Mouse (Mus musculus) B cell, adult 2 months (primary cell): ENCODE measurements around the gene Hist2h2be.
"Not testable (repeated sequence)": the region's sequence is repeated elsewhere in the genome, so short reads cannot be mapped to it uniquely, and the experiment has no call there.

ENCODE experiments used
- DNase-seq, 2 experiments: peaks; one replicate each; pipeline ENCODE4 v3.0.0; 2022

The Hist2h2be gene

DNA sequence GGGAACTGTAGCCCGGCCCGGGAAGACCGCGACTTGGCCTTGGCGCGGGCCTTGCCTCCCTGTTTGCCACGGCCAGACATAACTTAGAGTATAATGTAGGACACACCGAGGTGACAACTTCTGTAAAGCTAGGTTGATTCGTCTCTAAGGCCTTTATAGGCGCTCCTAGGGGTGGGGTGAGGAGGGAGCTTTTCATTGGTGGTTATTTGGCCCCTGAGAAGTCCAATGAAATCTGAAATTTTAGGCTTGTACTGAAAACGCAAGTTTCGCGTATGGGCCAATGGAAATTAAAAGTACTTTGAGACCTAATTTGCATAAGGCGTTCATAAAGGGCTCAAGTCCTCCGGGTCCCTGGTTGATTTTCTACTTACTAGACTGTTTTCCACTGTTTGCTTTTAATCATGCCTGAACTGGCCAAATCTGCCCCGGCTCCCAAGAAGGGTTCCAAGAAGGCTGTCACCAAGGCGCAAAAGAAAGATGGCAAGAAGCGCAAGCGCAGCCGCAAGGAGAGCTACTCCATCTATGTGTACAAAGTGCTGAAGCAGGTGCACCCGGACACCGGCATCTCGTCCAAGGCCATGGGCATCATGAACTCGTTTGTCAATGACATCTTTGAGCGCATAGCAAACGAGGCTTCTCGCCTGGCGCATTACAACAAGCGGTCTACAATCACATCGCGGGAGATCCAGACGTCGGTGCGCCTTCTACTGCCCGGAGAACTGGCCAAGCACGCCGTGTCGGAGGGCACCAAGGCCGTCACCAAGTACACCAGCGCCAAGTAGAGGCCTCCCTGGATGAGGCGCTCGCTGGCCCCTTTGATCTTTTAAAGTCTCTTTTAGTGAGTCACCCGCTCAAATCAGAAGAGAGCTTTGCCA, at the start of gene Hist2h2be, which contains the start of gene Hist2h2ac:
Gene Hist2h2be, plus strand, starts transcription at position 355 of the 875 bp plus-strand sequence.
Gene Hist2h2ac, minus strand, starts transcription at position 116 of the 875 bp plus-strand sequence.
- peak; percentile 86 to 89 for DNase-seq

DNA sequence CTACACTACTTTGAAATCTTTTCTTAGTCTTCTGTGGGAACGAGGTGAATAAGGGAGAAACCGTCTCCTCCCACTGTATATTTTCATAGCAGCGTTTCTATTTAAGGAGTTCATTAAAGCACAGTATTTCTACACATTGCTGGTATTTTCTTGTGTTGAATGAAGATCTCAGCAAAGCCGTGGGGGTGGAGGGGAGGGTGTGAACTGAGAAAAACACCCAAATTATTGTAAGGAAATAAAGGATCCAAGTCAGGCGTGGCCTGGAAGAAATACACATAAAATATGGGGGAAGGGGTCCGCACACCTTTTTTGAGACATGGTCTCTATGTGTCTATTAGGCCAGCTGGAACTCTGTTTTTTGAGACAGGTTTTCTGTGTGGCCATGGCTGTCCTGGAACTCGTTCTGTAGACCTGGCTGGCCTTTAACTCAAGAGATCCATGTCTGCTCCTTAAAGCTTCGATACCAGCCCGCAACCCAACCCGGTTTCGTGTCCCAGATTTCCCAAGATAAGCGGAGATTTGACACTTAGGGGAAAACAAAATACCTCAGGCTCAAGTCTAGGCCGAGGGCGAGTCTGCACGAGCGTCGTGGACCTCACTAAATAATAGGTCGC, 49.2 kb upstream of the Hist2h2be start:
- DNase-seq, result no peak

DNA sequence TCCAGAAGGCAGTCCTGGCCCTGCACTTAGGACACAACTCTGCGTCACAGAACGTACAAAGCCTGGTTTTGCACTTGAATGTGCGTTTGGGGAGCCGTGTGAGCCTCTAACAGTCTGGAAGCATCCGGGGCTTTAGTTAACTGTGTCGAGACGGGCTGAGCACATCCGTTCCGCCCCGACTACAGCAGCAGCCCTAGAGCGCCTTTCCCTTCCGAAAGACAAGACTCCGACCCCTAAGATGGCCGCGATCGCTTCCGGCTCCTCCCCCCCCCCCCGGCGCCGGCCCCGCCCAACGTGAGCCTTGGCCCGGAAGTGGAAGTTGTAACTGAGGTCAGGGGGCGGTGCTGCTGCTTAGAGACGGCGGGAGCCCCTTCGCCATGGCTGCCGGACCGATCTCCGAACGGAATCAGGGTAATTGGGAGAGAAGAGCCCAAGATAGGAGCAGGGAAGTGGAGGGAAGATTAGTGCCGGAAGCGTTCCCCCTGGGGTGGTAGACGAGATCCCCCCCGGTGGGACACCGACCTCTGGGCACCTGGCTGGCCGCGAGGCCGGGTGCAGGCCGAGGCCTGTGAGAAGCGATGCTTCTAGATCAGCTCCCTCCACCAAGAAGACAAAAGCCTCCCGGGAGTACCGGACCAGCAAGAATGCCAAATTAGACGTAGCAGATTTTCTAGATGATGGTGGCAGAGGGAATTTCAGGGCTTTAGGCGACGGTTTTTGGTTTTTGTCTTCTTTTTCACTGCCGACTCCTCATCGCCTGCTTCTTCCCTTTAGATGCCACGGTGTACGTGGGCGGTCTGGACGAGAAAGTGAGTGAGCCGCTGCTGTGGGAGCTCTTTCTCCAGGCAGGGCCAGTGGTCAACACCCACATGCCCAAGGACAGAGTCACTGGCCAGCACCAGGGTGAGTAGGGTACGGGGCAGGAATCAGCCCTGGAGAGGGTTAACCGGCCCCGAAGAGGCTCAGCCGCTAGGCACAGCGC, 48.4 kb upstream of the Hist2h2be start, which contains the start of gene Sf3b4:
Gene Sf3b4, plus strand, starts transcription at position 136 of the 982 bp plus-strand sequence.
- peak; percentile 83 to 84 for DNase-seq

DNA sequence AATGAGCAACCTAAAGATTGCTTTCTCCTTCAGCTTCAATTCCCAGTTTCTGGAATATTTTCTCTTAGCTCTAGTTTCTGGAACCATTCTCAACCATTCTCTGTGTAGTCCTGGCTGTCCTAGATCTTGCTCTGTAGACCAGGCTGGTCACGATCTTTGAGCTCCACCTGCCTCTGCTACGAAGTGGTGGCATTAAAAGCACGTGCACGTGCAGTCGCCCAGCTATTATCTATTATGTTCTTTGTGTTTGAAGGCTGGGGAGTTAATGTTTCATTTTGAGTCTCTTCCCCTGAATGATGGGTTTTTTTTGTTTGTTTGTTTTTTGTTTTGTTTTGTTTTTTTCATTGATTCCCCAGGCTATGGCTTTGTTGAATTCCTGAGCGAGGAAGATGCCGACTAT, 47.7 kb upstream of the Hist2h2be start:
- no peak for DNase-seq

DNA sequence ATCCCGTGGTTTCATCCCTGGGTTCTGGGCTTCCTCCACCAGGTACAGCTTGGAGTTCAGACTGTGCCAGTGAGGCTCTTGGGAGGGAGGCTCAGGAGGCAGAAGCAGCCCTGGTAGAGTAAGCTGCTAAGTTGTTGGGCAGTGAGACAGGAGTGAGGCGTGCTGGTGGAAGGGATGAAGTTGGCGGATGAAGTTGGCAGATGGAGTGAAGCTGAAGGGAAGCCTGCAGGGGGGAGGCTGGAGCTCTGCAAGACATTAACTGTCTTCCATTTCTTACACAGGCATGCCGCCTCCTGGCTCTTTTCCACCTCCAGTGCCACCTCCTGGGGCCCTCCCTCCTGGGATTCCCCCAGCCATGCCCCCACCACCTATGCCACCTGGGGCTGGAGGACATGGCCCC, 46.9 kb upstream of the Hist2h2be start:
- DNase-seq, result not testable (repeated sequence)

DNA sequence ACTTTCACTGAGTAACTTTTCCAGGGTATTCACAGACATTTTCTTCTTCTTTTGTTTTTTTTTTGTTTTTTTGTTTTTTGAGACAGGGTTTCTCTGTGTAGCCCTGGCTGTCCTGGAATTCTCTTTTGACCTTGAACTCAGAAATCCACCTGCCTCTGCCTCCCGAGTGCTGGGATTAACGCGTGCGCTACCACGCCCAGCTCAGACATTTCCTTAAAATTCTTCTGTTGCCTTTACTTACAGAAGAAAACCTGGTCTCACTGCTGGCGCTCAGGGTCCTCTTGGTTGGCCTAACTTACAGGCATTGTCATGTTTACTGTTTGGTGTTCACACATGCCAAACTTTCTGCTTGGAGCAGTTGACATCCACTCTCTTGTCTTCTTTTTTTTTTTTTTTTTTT, 45.7 kb upstream of the Hist2h2be start:
- no peak for DNase-seq

DNA sequence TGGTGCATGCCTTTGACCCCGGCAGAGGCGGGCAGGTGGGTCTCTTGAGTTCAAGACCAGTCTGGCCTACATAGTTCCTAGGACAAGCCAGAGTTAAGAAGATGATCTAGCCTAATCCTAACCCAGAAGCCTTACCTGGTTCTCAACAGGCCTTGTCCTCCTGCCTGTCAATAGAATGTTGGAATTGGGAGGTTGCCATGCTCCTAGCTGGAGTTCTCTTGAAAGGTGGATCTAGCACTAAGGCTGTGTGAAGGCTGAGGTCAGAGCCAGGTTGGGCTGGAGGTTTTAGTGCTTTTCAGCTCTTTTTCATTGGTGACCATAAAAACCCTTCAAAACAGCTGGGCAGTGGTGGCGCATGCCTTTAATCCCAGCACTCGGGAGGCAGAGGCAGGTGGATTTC, 42.5 kb upstream of the Hist2h2be start:
- DNase-seq, result no peak

DNA sequence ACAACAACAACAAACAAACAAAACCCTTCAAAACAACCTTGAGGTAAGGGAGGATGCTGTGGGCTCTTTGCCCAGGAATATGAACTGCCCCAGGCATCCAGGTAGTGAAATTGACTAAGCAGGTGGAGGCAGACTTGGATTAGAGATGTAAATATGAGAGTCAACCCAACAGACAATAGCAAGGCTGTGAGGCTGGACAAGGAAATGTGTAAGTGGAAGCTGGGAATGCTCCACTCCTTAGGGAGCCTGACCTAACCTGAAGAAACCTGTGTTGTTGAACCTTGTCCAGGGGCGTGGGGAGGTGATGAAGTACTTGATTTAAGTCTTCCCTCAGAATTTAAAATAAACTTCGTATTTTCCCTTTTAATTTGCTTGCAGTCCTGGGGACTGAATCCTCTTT, 42.0 kb upstream of the Hist2h2be start:
- no peak for DNase-seq

DNA sequence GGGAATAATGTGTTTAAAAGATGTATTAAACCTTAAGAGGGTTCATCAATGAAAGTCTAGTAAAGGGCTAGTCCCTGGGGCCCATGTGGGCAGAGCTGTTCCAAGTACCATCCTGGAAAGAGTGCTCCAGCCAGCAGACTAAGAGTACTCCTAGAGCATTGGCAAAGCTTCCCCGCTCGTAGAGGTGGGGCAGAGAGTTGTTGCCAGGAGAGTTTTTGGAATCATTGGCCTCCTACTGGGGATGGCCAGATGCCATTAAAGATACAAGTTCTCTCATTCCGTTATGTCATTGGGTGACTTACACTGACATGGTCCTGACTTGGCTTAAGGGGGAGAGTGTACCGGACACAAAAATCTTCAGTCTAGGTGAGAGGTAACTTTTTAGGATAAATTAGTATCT, 41.4 kb upstream of the Hist2h2be start:
- no peak for DNase-seq

DNA sequence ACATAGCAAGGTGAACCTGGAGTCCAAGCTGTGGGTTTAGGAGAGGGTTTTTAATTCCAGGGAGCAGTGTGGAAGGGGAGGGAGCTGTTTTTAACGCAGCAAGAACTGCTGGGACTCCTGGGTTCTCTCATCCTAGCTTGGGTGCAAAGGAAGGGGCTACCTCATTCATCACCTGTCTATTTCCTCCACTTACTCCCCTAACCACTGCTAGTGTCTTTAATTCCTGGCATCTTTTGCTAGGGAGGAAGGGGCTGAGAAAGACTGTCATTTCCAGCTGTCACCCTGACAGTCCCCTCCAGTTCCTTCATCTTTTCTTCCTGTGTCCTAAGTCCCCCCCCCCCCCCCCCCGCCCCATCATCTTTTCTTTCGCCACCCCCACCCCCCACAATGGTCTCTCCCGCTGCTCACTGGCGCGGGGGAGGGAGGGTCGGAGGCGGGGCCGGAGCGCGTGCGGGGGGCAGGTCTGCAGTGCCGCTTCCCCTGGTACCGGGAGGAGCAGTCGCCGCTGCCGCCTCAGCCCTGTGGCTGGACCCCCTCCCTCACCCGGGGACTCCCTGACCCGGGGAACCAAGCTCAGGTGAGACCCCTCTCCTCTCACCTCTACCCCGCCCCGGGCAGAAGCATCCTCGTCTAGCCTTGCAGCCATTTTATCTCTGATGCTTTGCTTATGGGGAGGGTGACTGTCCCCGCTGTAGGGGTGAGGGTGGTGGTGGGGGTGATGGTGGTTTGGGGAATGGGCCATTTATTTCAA, 40.0 kb upstream of the Hist2h2be start, which contains the start of gene Sv2a:
Gene Sv2a, plus strand, starts transcription at position 425 of the 751 bp plus-strand sequence.
- peak; percentile 72 to 73 for DNase-seq

DNA sequence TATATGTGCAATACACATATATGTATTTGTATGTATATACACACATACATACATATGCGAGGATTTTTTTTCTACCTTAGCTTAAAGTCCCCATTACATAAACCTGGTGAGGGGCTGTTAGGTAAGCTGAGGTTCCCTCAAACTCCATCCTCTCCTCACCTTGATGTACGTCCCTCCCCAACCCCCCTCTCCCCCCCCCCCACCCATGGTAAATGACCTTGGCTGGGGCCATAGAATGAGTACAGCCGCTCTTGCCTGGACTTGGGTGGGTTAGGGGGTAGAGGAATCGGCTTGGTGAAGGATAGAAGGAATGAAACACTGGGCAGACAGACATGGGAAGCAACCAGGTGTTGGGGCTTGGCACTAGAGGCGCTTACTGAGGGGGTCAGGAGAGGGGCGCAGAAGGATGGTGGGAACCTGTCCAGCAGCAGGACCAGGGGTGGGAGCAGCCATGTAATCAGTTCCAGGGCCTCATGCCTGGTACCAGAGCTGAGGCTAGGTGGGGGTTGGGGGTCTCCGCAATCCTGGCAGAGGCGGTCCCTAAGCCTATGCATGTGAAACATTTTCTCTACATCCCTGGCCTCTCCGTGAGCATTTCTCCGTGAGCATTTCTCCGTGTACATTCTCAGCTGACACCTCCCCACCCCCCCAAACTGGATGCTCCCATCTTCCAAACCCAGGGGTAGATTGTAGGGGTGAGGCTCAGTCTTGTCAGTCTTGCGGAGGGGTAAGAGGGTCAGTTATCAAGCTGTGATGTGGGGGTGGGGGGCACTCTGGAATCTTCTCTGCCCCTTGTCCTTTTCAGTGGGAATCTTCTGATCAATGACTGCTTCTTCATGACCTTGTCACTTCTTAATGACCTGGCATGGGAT, 39.2 kb upstream of the Hist2h2be start:
- DNase-seq, result no peak

DNA sequence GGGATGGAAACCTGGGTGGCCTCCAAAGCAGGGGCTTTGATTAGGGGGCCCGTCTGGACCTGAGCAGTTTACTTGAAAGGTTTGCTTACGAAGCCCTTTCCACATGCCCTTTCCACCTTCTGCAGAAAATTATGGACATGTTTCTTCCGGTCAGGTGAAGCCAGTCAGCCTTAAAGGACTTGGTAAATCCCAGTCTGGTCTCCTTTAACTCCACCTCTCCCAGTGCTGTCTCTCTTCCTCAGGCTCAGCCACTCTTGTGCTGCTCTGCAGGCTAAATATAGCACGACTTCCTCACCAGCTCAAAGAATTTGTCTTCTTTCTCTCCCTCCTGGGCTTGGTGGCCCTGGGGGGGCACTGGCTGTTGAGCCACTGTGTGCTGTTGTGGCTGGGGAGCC, 38.5 kb upstream of the Hist2h2be start:
- DNase-seq, result no peak

DNA sequence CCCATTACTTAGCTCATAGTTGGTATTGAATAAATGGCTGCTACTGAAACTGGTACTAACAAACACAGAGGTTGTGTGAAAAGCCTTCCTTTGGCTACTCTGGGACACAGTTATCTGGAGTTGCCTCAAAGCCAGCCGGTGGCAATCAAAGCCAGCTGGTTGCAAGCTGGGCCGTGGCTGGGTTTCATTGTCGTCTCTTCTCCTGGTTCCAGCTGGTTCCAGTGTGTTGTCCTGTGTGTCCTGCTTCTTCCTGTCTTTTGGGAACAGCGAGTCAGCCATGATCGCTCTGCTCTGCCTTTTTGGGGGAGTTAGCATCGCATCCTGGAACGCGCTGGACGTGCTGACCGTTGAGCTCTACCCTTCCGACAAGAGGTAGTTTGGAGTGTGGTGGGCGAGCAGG, 27.9 kb upstream of the Hist2h2be start:
- no peak for DNase-seq

DNA sequence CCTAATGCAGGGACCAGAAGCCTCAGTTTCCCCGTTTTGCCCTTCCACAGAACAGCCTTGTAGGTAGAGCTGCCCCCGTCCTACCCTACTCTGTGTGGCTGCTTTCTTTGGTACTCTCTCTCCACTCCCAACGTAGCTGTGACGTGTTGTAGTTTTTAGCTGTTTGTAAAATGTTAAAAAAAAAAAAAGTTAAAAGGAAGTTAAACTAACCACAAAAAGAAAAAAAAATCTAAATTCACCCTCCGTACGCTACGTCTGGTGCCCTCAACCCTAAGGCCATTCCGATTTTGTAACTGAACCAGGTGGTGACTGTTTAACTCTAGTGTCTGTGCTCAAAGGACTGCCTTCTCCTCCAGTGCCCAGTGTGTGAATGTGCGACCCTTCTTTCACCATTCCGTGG, 26.0 kb upstream of the Hist2h2be start:
- peak in 1 of 2 experiments; percentile 27 for DNase-seq

DNA sequence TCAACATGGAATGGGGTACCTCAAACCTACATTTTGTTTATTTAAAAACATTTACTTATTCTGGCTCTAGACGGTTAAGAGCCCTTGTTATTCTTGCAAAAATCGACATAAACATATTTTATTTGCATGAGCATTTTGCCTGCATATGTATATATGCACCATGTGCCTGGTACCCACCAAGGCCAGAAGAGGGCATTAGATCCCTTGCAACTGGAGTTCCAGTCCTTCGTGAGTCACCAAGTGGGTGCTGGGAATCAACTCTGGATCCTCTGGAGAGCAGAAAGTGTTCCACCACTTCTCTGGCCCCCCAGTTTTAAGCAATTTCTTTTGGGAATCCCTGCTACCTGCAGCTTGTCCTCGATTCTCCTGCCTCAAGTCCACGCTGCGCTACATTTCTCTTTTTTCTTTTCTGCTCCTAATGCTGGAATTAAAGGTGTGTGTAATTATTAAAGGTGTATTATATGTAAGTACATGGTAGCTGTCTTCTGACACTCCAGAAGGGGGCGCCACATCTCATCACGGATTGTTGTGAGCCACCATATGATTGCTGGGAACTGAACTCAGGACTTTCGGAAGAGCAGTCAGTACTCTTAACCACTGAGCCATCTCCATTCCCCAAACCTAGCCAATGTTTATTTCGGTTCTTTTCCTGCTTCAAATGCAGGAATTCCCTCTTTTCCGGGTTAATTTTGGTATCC, 25.2 kb upstream of the Hist2h2be start:
- DNase-seq, result peak in 1 of 2 experiments; percentile 29

DNA sequence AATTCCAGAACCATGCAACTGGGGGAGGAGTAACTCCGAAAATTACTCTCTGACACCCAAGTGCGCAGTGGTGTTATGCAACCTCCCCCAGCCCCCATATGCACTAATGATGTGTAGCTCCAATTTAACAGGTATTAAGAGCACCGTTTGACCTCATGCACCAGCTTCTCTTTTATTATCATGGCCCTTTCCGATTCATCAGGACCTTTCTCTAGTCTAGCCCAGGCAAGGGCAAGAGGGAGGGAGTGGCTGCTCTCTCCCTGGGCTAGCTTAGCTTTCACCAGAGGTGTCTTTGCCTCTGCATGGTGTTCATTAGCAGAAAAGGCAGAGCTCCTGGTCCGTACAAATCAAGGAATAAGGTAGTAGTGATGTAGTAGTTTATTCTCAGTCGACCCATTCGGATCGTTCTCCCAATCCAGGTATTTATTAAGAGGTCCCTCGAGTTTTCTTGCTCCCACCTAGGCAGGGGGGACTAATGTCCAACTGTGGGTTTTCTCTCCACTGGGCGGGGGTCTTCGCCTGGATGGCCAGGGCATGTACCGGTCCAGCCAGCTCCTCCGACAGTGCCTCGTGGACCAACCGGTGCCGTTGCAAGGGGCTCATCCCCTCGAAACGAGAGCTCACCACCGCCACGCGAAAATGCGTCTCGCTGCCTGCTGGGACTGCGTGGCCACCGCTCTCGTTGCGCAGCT, 24.3 kb upstream of the Hist2h2be start:
- no peak for DNase-seq

DNA sequence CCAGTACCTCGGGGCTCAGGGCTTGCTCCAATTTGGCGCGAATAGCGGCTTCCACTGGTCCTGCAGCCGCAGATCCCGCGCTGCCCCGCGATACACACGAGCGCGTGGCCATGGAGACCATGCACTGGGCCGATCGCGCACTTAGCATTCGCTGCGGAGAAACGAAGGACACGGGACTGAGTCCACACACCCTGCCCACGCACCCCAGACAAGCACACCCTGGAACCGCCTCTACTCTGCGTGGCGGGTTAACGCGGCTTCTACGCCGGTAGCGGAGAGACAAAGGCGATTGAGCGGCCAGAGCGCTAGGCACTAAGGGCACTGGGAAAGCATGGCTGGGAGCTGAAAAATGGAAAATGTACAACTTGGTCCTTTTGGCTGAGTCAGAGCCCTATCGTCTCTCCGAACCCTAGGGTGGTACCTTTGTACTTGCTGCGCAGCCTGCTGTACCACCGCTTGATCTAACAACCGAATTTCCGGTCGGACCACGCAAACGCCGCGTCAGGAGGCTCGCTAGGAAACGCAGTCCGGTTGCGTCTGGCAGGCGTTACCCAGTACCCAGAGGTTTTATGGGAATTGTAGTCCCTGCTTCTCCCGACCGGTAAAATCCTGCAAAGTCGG, 23.7 kb upstream of the Hist2h2be start:
- DNase-seq, result peak; percentile 84

DNA sequence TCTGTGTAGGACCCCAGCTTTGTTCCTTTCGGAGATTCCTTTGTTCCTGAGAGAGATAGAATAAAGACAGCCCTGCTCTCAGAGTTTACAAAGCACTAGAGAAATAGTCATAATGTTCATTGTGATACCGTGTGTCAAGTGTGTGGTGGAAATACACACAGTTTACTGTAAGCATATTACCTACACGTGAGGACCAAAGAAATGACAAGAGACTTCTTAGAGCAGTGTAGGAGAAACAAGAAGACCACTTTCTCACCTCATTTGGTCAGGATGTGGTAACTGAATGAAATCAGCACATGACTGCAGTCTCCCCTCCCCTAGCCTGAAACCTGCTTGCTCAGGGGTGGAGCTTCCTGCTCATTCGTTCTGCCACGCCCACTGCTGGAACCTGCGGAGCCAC, 22.7 kb upstream of the Hist2h2be start:
- peak; percentile 49 to 59 for DNase-seq

DNA sequence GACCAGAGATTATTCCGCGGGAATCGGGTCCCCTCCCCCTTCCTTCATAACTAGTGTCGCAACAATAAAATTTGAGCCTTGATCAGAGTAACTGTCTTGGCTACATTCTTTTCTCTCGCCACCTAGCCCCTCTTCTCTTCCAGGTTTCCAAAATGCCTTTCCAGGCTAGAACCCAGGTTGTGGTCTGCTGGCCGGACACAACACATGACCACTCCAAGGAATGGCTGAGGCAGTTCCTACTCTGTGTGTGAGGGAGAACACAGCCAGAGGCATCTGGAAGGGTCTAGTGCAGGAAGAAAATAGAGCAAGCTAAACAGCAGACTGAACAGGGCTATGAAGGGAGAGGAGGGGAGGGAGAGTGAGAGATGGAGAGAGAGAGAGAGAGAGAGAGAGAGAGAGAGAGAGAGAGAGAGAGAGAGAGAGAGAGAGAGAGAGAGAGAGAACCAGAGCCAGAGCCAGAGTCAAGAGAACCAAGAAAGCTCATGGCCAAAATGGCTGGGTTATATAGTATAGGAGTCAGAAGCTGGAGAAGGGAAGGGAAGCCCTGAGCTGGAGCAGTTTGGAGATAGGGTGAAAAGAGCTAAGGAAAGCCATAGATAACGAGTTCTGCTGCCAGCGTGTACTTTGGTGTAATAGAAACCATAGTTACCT, 22.2 kb upstream of the Hist2h2be start:
- not testable (repeated sequence) for DNase-seq
